Mouse (Mus musculus) intestine, embryonic 15.5 days (tissue): ENCODE results near the gene Lrrc66. TPM values are rescaled to one million over a fixed set of nuclear protein-coding genes. Genes with fewer than 3 reads are reported as not detected.

ENCODE experiments used
- ATAC-seq: fragments of 200-750 bp; cut with Nextera tagmentation; 2 replicates; pipeline ENCODE4 v1.8.0; 2017; ENCODE audit warnings: moderate TSS enrichment, moderate library complexity
- H3K27ac ChIP-seq: fragments of 300-500 bp; sonication (generic); 2 replicates; pipeline ENCODE4 v1.5.1; 2015; ENCODE audit warnings: mild to moderate bottlenecking, inconsistent platforms
- H3K27me3 ChIP-seq: fragments of 300-500 bp; sonication (generic); replicated peaks from 2 replicates; pipeline ENCODE4 v1.6.1; 2015; ENCODE audit warnings: inconsistent platforms
- H3K36me3 ChIP-seq: fragments of 300-500 bp; sonication (generic); 2 replicates; pipeline ENCODE4 v1.6.1; 2015; ENCODE audit warnings: inconsistent platforms
- H3K4me1 ChIP-seq: fragments of 300-500 bp; sonication (generic); replicated peaks from 2 replicates; pipeline ENCODE4 v1.6.1; 2015; ENCODE audit warnings: inconsistent platforms
- H3K4me2 ChIP-seq: fragments of 300-500 bp; sonication (generic); replicated peaks from 2 replicates; pipeline ENCODE4 v1.6.1; 2015; ENCODE audit warnings: mild to moderate bottlenecking, inconsistent platforms
- H3K4me3 ChIP-seq: fragments of 300-500 bp; sonication (generic); replicated peaks from 2 replicates; pipeline ENCODE4 v1.5.1; 2015; ENCODE audit warnings: inconsistent platforms
- H3K9ac ChIP-seq: fragments of 300-500 bp; sonication (generic); 2 replicates; pipeline ENCODE4 v1.6.1; 2015; ENCODE audit warnings: inconsistent platforms
- H3K9me3 ChIP-seq: fragments of 300-500 bp; sonication (generic); 2 replicates; pipeline ENCODE4 v1.6.1; 2016; ENCODE audit warnings: inconsistent platforms
- WGBS: fragments of 180-500 bp; shearing (Covaris S2); methylation state at CpG from one replicate; pipeline ENCODE4 v1.1.7; 2015; 5-methylcytosine and 5-hydroxymethylcytosine counted together
- polyA plus RNA-seq: library from polyadenylated mRNA; unstranded; fragments of >200 nt; fragmentation: Nextera tagmentation; extraction: Ambion mirVana; gene quantifications from 2 replicates; pipeline ENCODE4 v1.2.1, GENCODE M21; 2015

Gene Lrrc66
- polyA plus RNA-seq, 1 experiment from 2014 or later, result 5.5 TPM

- Histone ChIP-seq H3K9me3 (no peaks in the 10 kb centered on the region), H3K4me2 (no peak overlapping the region), H3K4me1 (no peaks in the 10 kb centered on the region), H3K27ac (no peak overlapping the region), H3K9ac (no peak overlapping the region), H3K36me3 (0 out of 2 replicates have a peak, but pooled peaks cover 3% of the 10 kb centered on the region), H3K4me3 (no peak overlapping the region), H3K27me3 (no peaks in the 10 kb centered on the region)
- WGBS, result 47% methylated on average over 8 of the region's 8 CpGs
- ATAC-seq, result peak; percentile 61
Measured at GRCm38 (mm10) chr5:73637337-73638107, 5.2 kb upstream of the Lrrc66 start.

GRCm38 (mm10) chr5:73633141-73633540 lies 815 bp upstream of the Lrrc66 start:
- no peak overlapping the region for H3K9ac ChIP-seq
- no peak overlapping the region for H3K4me3 ChIP-seq
- H3K36me3 ChIP-seq, result 0 out of 2 replicates have a peak, but pooled peaks cover 3% of the 10 kb centered on the region
- H3K4me2 ChIP-seq, result no peak overlapping the region
- no peaks in the 10 kb centered on the region for H3K4me1 ChIP-seq
- H3K27me3 ChIP-seq, result no peaks in the 10 kb centered on the region
- H3K9me3 ChIP-seq, result no peaks in the 10 kb centered on the region
- 64% methylated on average over 8 of the region's 8 CpGs for WGBS
- H3K27ac ChIP-seq, result no peak overlapping the region
- no peak for ATAC-seq

GRCm38 (mm10) chr5:73631001-73631558 lies 1.2 kb downstream of the Lrrc66 start:
- H3K4me2 ChIP-seq, result no peak overlapping the region
- 0 out of 2 replicates have a peak overlapping the region, but pooled peaks have one; percentile 4 for H3K27ac ChIP-seq
- H3K27me3 ChIP-seq, result no peaks in the 10 kb centered on the region
- 77% methylated on average over 10 of the region's 10 CpGs for WGBS
- ATAC-seq, result no peak
- H3K4me1 ChIP-seq, result no peaks in the 10 kb centered on the region
- H3K36me3 ChIP-seq, result 0 out of 2 replicates have a peak, but pooled peaks cover 3% of the 10 kb centered on the region
- H3K9me3 ChIP-seq, result no peaks in the 10 kb centered on the region
- no peak overlapping the region for H3K4me3 ChIP-seq
- H3K9ac ChIP-seq, result no peak overlapping the region

GRCm38 (mm10) chr5:73630141-73630540 lies 2.2 kb downstream of the Lrrc66 start:
- H3K27ac ChIP-seq, result no peak overlapping the region
- WGBS, result 56% methylated on average over 5 of the region's 5 CpGs
- H3K9ac ChIP-seq, result no peak overlapping the region
- no peak overlapping the region for H3K4me3 ChIP-seq
- no peaks in the 10 kb centered on the region for H3K9me3 ChIP-seq
- H3K4me1 ChIP-seq, result no peaks in the 10 kb centered on the region
- no peak overlapping the region for H3K4me2 ChIP-seq
- no peaks in the 10 kb centered on the region for H3K27me3 ChIP-seq
- peak; percentile 93 for ATAC-seq
- 0 out of 2 replicates have a peak, but pooled peaks cover 3% of the 10 kb centered on the region for H3K36me3 ChIP-seq

GRCm38 (mm10) chr5:73627991-73628390 lies 4.3 kb downstream of the Lrrc66 start:
- no peak for ATAC-seq
- no peak overlapping the region for H3K9ac ChIP-seq
- H3K4me1 ChIP-seq, result no peaks in the 10 kb centered on the region
- H3K4me3 ChIP-seq, result no peak overlapping the region
- H3K36me3 ChIP-seq, result no peaks in the 10 kb centered on the region
- H3K27me3 ChIP-seq, result no peaks in the 10 kb centered on the region
- no peak overlapping the region for H3K4me2 ChIP-seq
- H3K27ac ChIP-seq, result no peak overlapping the region
- WGBS, result 81% methylated on average over 15 of the region's 15 CpGs
- H3K9me3 ChIP-seq, result no peaks in the 10 kb centered on the region

GRCm38 (mm10) chr5:73627559-73627958 lies 4.8 kb downstream of the Lrrc66 start:
- no peaks in the 10 kb centered on the region for H3K9me3 ChIP-seq
- no peak for ATAC-seq
- H3K27me3 ChIP-seq, result no peaks in the 10 kb centered on the region
- H3K36me3 ChIP-seq, result no peaks in the 10 kb centered on the region
- H3K4me1 ChIP-seq, result no peaks in the 10 kb centered on the region
- no peak overlapping the region for H3K4me2 ChIP-seq
- no peak overlapping the region for H3K4me3 ChIP-seq
- no peak overlapping the region for H3K9ac ChIP-seq
- WGBS, result 59% methylated on average over 4 of the region's 4 CpGs
- H3K27ac ChIP-seq, result no peak overlapping the region

GRCm38 (mm10) chr5:73626842-73627241 lies 5.5 kb downstream of the Lrrc66 start:
- no peak overlapping the region for H3K4me2 ChIP-seq
- H3K27ac ChIP-seq, result no peak overlapping the region
- ATAC-seq, result no peak
- no peak overlapping the region for H3K4me3 ChIP-seq
- H3K36me3 ChIP-seq, result no peaks in the 10 kb centered on the region
- no peaks in the 10 kb centered on the region for H3K9me3 ChIP-seq
- H3K4me1 ChIP-seq, result no peaks in the 10 kb centered on the region
- 76% methylated on average over 7 of the region's 7 CpGs for WGBS
- no peaks in the 10 kb centered on the region for H3K27me3 ChIP-seq
- no peak overlapping the region for H3K9ac ChIP-seq

GRCm38 (mm10) chr5:73625505-73625904 lies 6.8 kb downstream of the Lrrc66 start:
- H3K27me3 ChIP-seq, result no peaks in the 10 kb centered on the region
- no peak overlapping the region for H3K4me3 ChIP-seq
- 72% methylated on average over 1 of the region's 1 CpGs for WGBS
- no peaks in the 10 kb centered on the region for H3K9me3 ChIP-seq
- H3K4me2 ChIP-seq, result no peak overlapping the region
- H3K36me3 ChIP-seq, result no peaks in the 10 kb centered on the region
- H3K9ac ChIP-seq, result no peak overlapping the region
- peak; percentile 55 for ATAC-seq
- no peak overlapping the region for H3K27ac ChIP-seq
- H3K4me1 ChIP-seq, result no peaks in the 10 kb centered on the region

- 71% methylated on average over 1 of the region's 1 CpGs for WGBS
- H3K36me3 ChIP-seq, result no peaks in the 10 kb centered on the region
- H3K27ac ChIP-seq, result no peak overlapping the region
Measured at GRCm38 (mm10) chr5:73618969-73619368, 13.4 kb downstream of the Lrrc66 start.

GRCm38 (mm10) chr5:73615211-73615610 lies 17.1 kb downstream of the Lrrc66 start:
- WGBS, result 74% methylated on average over 7 of the region's 7 CpGs
- Histone ChIP-seq H3K4me2 (no peak overlapping the region), H3K4me1 (no peaks in the 10 kb centered on the region), H3K36me3 (no peaks in the 10 kb centered on the region), H3K9me3 (no peaks in the 10 kb centered on the region), H3K27ac (no peak overlapping the region), H3K27me3 (no peaks in the 10 kb centered on the region), H3K9ac (no peak overlapping the region), H3K4me3 (no peak overlapping the region)
- ATAC-seq, result no peak

More at GRCm38 (mm10) chr5:73618969-73619368, 13.4 kb downstream of the Lrrc66 start:
- H3K4me2 ChIP-seq, result no peak overlapping the region
- H3K9ac ChIP-seq, result no peak overlapping the region
- ATAC-seq, result no peak
- H3K9me3 ChIP-seq, result no peaks in the 10 kb centered on the region
- H3K4me3 ChIP-seq, result no peak overlapping the region
- no peaks in the 10 kb centered on the region for H3K27me3 ChIP-seq
- H3K4me1 ChIP-seq, result no peaks in the 10 kb centered on the region

- no peaks in the 10 kb centered on the region for H3K9me3 ChIP-seq
- no peak overlapping the region for H3K27ac ChIP-seq
- ATAC-seq, result no peak
- no peak overlapping the region for H3K9ac ChIP-seq
- H3K27me3 ChIP-seq, result no peaks in the 10 kb centered on the region
- no peak overlapping the region for H3K4me3 ChIP-seq
- no peaks in the 10 kb centered on the region for H3K36me3 ChIP-seq
- no peak overlapping the region for H3K4me2 ChIP-seq
- no peaks in the 10 kb centered on the region for H3K4me1 ChIP-seq
- WGBS, result 81% methylated on average over 8 of the region's 8 CpGs
Measured at GRCm38 (mm10) chr5:73613296-73613695, 19.0 kb downstream of the Lrrc66 start.

- Histone ChIP-seq H3K27ac (no peak overlapping the region), H3K9ac (no peak overlapping the region), H3K4me1 (no peaks in the 10 kb centered on the region), H3K27me3 (no peaks in the 10 kb centered on the region), H3K36me3 (no peaks in the 10 kb centered on the region), H3K4me2 (no peak overlapping the region), H3K9me3 (no peaks in the 10 kb centered on the region), H3K4me3 (no peak overlapping the region)
- no peak for ATAC-seq
- 95% methylated on average over 4 of the region's 4 CpGs for WGBS
Measured at GRCm38 (mm10) chr5:73611071-73611470, 21.3 kb downstream of the Lrrc66 start.

GRCm38 (mm10) chr5:73604964-73605363 lies 27.4 kb downstream of the Lrrc66 start:
- Histone ChIP-seq H3K4me1 (no peaks in the 10 kb centered on the region), H3K4me3 (no peak overlapping the region), H3K27ac (no peak overlapping the region), H3K9me3 (no peaks in the 10 kb centered on the region), H3K36me3 (no peaks in the 10 kb centered on the region), H3K9ac (no peak overlapping the region), H3K27me3 (no peaks in the 10 kb centered on the region), H3K4me2 (no peak overlapping the region)
- WGBS, result 85% methylated on average over 6 of the region's 6 CpGs
- ATAC-seq, result no peak
